Mouse (Mus musculus) liver, embryonic 15.5 days (tissue): Measurements from ENCODE around the gene Unc45a. TPM values are rescaled to one million over a fixed set of nuclear protein-coding genes. Genes with fewer than 3 reads are reported as not detected.
A peak's percentile ranks its signal among the peaks of the same experiment; 100 is the strongest.

ENCODE experiments used
- ATAC-seq: fragments of 200-750 bp; cut with Nextera tagmentation; 2 replicates; pipeline ENCODE4 v1.8.0; 2017; ENCODE audit warnings: moderate number of reproducible peaks, mild to moderate bottlenecking, moderate library complexity; ENCODE audit not compliant: insufficient read depth
- H3K27ac ChIP-seq: fragments of 300-500 bp; sonication (generic); replicated peaks from 2 replicates; pipeline ENCODE4 v1.5.1; 2015; ENCODE audit warnings: mild to moderate bottlenecking, inconsistent platforms
- H3K27me3 ChIP-seq: fragments of 300-500 bp; sonication (generic); 2 replicates; pipeline ENCODE4 v1.6.1; 2015; ENCODE audit warnings: mild to moderate bottlenecking, inconsistent platforms
- H3K36me3 ChIP-seq: fragments of 300-500 bp; sonication (generic); replicated peaks from 2 replicates; pipeline ENCODE4 v1.6.1; 2015; ENCODE audit warnings: moderate library complexity, mild to moderate bottlenecking, inconsistent platforms
- H3K4me1 ChIP-seq: fragments of 300-500 bp; sonication (generic); replicated peaks from 2 replicates; pipeline ENCODE4 v1.6.1; 2015; ENCODE audit warnings: inconsistent platforms
- H3K4me2 ChIP-seq: fragments of 300-500 bp; sonication (generic); 2 replicates; pipeline ENCODE4 v1.6.1; 2015; ENCODE audit warnings: moderate library complexity, mild to moderate bottlenecking, inconsistent platforms
- H3K4me3 ChIP-seq: fragments of 300-500 bp; sonication (generic); replicated peaks from 2 replicates; pipeline ENCODE4 v1.5.1; 2015; ENCODE audit warnings: mild to moderate bottlenecking, inconsistent platforms
- H3K9ac ChIP-seq: fragments of 300-500 bp; sonication (generic); 2 replicates; pipeline ENCODE4 v1.6.1; 2015; ENCODE audit warnings: moderate library complexity, mild to moderate bottlenecking, inconsistent platforms
- H3K9me3 ChIP-seq: fragments of 300-500 bp; sonication (generic); replicated peaks from 2 replicates; pipeline ENCODE4 v1.6.1; 2016; ENCODE audit warnings: inconsistent platforms
- WGBS: fragments of 180-500 bp; shearing (Covaris S2); methylation state at CpG from one replicate; pipeline ENCODE4 v1.1.7; 2015; ENCODE audit warnings: mixed read lengths; ENCODE audit not compliant: insufficient replicate concordance; 5-methylcytosine and 5-hydroxymethylcytosine counted together
- polyA plus RNA-seq: library from polyadenylated mRNA; unstranded; fragments of >200 nt; fragmentation: Nextera tagmentation; extraction: Ambion mirVana; gene quantifications from 2 replicates; pipeline ENCODE4 v1.2.1, GENCODE M21; 2015

Gene Unc45a
- polyA plus RNA-seq, 1 experiment from 2014 or later: 8.9 TPM

DNA sequence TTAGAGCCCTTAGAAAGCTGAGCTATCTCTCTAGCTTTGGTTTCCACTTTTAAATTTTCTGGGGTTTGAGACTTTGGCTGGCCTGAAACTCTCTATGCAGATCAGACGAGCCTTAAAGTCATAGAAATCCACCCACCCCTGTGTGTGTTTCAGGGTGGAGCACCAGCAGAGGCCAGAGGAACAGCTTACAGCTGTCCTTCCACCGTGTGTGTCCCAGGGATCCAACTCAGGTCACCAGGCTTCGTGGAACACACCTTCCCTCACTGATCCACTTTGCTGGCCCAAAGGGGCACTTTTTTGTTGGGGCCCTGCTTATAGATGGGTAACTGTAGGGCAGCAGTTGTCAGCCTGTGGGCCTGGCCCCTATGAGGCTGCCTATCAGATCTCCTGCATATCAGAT lies 33.5 kb upstream of the Unc45a start:
- 54% methylated on average over 3 of the region's 3 CpGs for WGBS
- H3K9me3 ChIP-seq: no peaks in the 10 kb centered on the region
- peaks cover 40% of the 10 kb centered on the region for H3K27me3 ChIP-seq
- H3K27ac ChIP-seq: no peak overlapping the region
- H3K4me1 ChIP-seq: peaks cover 18% of the 10 kb centered on the region
- H3K4me2 ChIP-seq: no peak overlapping the region
- H3K9ac ChIP-seq: no peak overlapping the region
- ATAC-seq: no peak
- no peak overlapping the region for H3K4me3 ChIP-seq
- peaks cover 10% of the 10 kb centered on the region; the same call in 1 of the 2 replicates for H3K36me3 ChIP-seq

DNA sequence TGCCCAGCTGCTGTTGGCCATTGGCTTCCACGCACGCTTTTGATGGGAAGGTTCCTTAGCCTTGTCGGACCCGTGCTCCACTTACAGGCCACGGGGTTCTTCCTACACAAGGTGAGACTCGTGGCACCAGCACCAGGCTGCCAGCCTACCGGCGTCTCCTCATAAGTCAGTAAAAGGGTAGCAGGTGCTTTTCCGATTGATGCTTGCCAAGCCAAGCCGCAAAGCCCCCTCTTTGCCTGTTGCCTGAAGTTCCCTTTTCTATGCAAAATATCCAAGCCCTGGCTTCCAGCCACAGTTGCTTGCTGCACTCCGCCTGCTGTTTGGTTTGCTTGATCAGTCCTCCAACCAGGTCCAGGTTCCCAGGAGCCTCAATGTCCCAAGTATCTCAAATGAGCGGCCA lies 33.0 kb upstream of the Unc45a start:
- Histone ChIP-seq H3K9me3 (no peaks in the 10 kb centered on the region), H3K4me3 (no peak overlapping the region), H3K36me3 (0 out of 2 replicates have a peak, but pooled peaks cover 10% of the 10 kb centered on the region), H3K4me2 (no peak overlapping the region), H3K4me1 (peaks cover 18% of the 10 kb centered on the region), H3K27me3 (peaks cover 42% of the 10 kb centered on the region), H3K27ac (no peak overlapping the region), H3K9ac (no peak overlapping the region)
- 68% methylated on average over 12 of the region's 12 CpGs for WGBS
- no peak for ATAC-seq

DNA sequence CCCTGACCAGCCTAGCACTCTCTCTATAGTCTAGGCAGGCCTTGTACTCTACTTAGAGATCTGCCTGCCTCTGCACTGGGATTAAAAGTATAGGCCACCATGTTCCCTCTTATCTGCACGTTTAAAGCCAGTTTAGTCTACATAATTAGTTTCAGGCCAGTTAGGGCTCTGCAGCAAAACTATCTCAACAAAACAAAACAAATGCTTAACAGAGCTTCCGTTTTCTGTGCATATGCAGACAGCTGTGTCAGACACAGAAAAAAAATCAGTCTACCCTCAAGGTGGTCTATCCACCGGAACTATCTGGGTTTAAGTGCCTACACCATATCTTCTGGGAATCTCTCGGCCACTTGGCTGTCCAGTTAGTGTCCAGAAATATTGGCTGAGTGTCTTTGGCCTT lies 32.5 kb upstream of the Unc45a start:
- Histone ChIP-seq H3K4me2 (no peak overlapping the region), H3K9ac (no peak overlapping the region), H3K27ac (no peak overlapping the region), H3K9me3 (no peaks in the 10 kb centered on the region), H3K4me1 (peaks cover 22% of the 10 kb centered on the region), H3K36me3 (peaks cover 6% of the 10 kb centered on the region; the same call in 1 of the 2 replicates), H3K4me3 (no peak overlapping the region), H3K27me3 (peaks cover 45% of the 10 kb centered on the region)
- 53% methylated on average over 4 of the region's 4 CpGs for WGBS
- no peak for ATAC-seq

DNA sequence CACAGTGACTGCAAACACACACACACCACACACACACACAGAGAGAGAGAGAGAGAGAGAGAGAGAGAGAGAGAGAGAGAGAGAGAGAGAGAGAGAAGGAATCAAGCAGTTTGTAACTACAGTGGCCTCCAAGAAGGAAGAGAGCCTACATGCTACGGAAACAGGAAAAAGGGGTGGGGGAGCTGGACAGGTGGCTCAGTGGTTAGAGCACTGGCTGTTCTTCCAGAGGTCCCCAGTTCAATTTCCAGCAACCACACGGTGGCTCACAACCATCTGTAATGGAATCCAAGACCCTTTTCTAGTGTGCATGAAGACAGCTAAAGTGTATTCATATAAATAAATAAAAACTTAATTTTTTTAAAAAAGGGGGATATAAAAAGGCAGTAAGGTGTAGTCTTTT lies 31.9 kb upstream of the Unc45a start:
- Histone ChIP-seq H3K9me3 (no peaks in the 10 kb centered on the region), H3K27ac (no peak overlapping the region), H3K9ac (no peak overlapping the region), H3K4me3 (no peak overlapping the region), H3K4me1 (peaks cover 24% of the 10 kb centered on the region), H3K27me3 (peaks cover 47% of the 10 kb centered on the region), H3K4me2 (no peak overlapping the region), H3K36me3 (peaks cover 8% of the 10 kb centered on the region)
- 41% methylated on average over 2 of the region's 2 CpGs for WGBS
- ATAC-seq: no peak

DNA sequence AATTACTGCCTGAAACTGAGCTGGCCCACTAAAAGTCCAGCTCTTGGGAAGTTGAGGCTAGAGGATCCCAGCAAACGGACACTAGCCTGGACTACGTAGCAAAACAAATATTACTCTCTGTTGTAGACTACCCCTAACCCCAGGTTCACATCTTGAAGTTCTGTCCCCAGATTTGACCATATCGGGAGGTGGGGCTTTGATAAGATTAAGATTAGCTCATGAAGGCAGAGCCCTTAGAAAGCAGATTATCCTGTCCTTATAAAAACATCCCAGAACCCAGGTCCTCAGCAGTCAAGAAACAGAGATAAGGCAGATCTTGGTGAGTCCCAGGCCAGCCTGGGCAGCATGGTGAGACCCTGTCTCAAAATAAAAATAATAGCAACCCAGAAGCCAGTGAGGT lies 31.4 kb upstream of the Unc45a start:
- H3K9ac ChIP-seq: no peak overlapping the region
- no peak overlapping the region for H3K4me2 ChIP-seq
- H3K4me3 ChIP-seq: no peak overlapping the region
- H3K27me3 ChIP-seq: peaks cover 47% of the 10 kb centered on the region
- WGBS: 52% methylated on average over 3 of the region's 3 CpGs
- H3K4me1 ChIP-seq: peaks cover 24% of the 10 kb centered on the region
- peaks cover 10% of the 10 kb centered on the region for H3K36me3 ChIP-seq
- no peaks in the 10 kb centered on the region for H3K9me3 ChIP-seq
- no peak overlapping the region for H3K27ac ChIP-seq
- ATAC-seq: no peak

DNA sequence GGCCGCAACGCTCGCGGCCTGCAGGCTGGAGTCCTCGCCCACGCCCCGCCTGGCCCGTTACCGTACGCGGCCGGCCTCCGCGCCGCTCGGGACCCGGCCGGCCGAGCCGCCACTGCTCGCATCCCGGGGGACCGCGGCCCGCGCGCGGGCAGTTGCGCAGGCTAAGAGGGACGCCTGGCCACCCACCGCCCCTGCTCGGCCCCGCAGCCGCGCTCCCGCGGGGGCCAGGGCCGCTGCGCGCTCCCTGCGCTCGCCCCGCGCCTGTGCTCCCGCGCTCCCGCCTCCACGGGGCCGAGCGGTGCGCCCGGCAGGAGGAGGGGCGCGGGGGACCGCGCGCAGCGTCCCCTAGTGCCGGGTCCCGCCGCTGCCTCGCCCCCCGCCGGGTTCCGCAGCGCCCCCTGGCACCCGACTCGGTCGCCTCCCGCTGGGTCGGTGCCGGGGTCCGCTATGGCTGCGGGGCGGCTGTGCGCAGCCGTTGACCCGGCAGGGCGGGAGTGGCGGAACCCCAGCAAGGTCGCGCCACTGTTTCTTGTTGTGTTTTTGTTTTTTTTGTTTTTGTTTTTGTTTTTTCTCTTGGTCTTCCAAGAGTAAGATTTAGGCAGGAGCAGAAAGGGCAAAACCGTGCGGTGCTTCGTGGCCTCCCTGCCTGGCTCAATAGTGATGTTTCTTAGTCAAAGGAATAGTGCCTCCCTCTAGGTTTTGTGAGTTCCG lies 30.4 kb upstream of the Unc45a start, which contains the start of gene Man2a2:
Man2a2 (minus strand) TSS at position 335 of the 711 bp plus-strand sequence.
- H3K4me3 ChIP-seq: peak within 1 kb of the TSS; percentile 69
- under 1% methylated on average over 81 of the region's 86 CpGs for WGBS
- H3K27me3 ChIP-seq: peaks cover 47% of the 10 kb centered on the region
- H3K9me3 ChIP-seq: no peaks in the 10 kb centered on the region
- H3K4me2 ChIP-seq: peak within 1 kb of the TSS; percentile 89
- H3K36me3 ChIP-seq: peaks cover 16% of the 10 kb centered on the region
- H3K27ac ChIP-seq: peak within 1 kb of the TSS; percentile 70
- peak; percentile 56 for ATAC-seq
- peaks cover 24% of the 10 kb centered on the region for H3K4me1 ChIP-seq
- H3K9ac ChIP-seq: peak within 1 kb of the TSS; percentile 60

DNA sequence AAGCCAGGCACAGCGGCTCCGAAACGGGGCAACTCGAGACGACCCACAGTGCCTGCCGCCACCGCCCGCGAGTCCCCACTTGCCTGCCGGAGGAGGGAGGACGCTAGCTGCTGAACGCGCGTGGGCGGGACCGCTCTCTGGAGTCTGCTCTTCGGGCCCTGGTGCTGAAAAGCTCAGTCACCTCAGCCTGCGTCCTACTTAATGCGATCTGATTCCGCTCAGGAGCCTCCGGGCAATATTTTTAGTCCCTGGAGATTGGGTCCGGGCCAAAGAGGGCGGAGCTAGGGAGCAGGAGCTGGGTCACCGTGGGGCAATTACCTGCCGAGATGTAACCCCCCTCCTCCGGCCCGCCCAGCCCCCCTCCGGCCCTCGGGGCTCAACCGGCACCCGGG lies 29.8 kb upstream of the Unc45a start:
- peak overlapping the region; percentile 60 for H3K9ac ChIP-seq
- H3K36me3 ChIP-seq: peaks cover 16% of the 10 kb centered on the region
- ATAC-seq: peak; percentile 48
- peak overlapping the region; percentile 69 for H3K4me3 ChIP-seq
- under 1% methylated on average over 31 of the region's 31 CpGs for WGBS
- no peaks in the 10 kb centered on the region for H3K9me3 ChIP-seq
- H3K4me2 ChIP-seq: peak overlapping the region; percentile 89
- H3K4me1 ChIP-seq: peaks cover 24% of the 10 kb centered on the region
- peaks cover 47% of the 10 kb centered on the region for H3K27me3 ChIP-seq
- peak overlapping the region; percentile 70 for H3K27ac ChIP-seq

DNA sequence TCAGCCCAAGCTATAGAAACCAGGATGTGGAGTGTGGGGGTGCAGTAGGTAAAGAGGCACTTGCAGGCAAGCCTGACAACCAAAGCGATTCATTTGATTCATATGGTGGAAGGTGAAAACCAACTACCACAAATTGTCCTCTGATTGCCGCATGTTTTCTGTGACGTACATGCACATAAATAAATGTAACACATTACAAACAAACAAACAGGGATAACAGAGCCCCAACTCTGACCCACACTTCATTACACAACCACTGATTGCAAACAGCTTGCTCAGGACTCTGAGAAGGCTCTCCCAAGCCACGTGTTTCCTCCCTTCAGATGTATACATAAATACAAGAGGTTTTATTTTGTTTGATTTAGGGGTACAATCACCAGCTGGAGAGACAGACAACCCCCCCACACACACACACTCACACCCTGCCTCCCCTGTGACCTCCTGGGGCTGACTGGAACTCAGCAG lies 29.2 kb upstream of the Unc45a start:
- peak overlapping the region; percentile 60; the same call in 1 of the 2 replicates for H3K9ac ChIP-seq

DNA sequence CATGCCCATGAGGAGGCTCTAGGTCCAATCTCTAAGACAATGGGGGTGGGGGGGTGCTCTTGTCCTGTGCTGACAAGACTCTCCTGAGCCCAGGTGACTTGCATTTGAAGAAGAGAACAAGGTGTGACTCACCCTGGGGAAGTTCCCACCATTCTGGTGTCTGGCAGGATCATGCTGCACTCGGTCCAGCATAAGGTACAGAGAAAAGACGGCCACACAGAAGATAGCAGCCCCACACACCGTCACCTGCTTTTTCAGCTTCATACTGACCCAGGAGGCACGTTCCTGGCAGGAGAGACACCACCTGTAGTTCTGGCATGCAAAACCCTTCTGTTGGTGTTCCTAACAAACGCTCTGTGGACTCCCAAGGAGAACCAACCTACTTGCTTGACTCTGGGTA lies 28.7 kb upstream of the Unc45a start:
- no peak overlapping the region for H3K4me3 ChIP-seq

More for the DNA sequence above, 29.2 kb upstream of the Unc45a start:
- H3K4me2 ChIP-seq: peak overlapping the region; percentile 89
- peaks cover 47% of the 10 kb centered on the region for H3K27me3 ChIP-seq
- peak overlapping the region; percentile 70; the same call in 1 of the 2 replicates for H3K27ac ChIP-seq
- H3K36me3 ChIP-seq: peaks cover 16% of the 10 kb centered on the region
- WGBS: 31% methylated on average over 4 of the region's 4 CpGs
- H3K9me3 ChIP-seq: no peaks in the 10 kb centered on the region
- ATAC-seq: no peak
- H3K4me1 ChIP-seq: peaks cover 24% of the 10 kb centered on the region
- peak overlapping the region; percentile 69 for H3K4me3 ChIP-seq

DNA sequence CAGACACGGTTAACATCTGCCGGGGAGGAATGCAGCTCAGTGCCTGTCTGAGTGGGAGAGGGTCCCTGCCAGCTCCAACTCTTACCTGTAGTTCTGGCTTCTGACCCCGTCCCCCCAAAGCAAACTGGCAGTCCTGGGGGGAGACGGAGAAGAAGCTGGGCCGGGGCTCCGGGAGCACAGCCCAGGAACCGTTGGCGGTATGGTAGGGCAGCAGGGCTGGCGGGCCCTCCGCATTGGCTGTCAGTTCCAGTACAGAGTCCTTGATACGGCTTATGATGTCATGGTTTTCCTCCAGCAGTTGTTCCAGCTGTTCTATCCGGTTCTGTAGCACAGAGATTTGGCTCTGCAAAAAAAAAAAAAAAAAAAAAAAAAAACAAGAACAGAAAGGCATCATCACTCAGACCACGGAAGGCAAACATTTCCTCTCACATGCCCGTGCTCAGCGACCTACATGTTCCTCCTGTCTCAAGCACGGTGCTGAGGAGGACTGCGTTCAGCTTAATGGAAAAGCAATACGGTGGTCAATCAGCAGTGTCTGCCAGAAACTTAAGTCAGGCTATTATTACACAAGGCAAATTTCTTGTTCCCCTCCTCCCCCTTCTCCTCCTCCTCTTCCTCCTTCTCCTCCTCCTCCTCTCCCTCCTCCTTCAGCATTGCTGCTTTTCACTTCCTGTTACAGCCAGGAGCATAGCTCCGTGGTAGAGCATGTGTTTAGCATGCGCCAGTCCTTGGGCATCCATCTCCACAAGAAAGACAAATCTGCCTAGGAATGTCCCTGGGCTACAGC lies 28.0 kb upstream of the Unc45a start:
- Histone ChIP-seq H3K27ac (no peak overlapping the region), H3K4me1 (peaks cover 24% of the 10 kb centered on the region), H3K9me3 (no peaks in the 10 kb centered on the region), H3K4me2 (peak overlapping the region; percentile 89; the same call in 1 of the 2 replicates), H3K36me3 (peaks cover 22% of the 10 kb centered on the region), H3K27me3 (peaks cover 46% of the 10 kb centered on the region), H3K4me3 (no peak overlapping the region), H3K9ac (no peak overlapping the region)
- ATAC-seq: no peak
- 58% methylated on average over 20 of the region's 20 CpGs for WGBS

More for the DNA sequence above, 28.7 kb upstream of the Unc45a start:
- peaks cover 24% of the 10 kb centered on the region for H3K4me1 ChIP-seq
- H3K9me3 ChIP-seq: no peaks in the 10 kb centered on the region
- no peak for ATAC-seq
- peaks cover 47% of the 10 kb centered on the region for H3K27me3 ChIP-seq
- H3K9ac ChIP-seq: no peak overlapping the region
- no peak overlapping the region for H3K27ac ChIP-seq
- 43% methylated on average over 5 of the region's 5 CpGs for WGBS
- peaks cover 16% of the 10 kb centered on the region for H3K36me3 ChIP-seq
- H3K4me2 ChIP-seq: peak overlapping the region; percentile 89

DNA sequence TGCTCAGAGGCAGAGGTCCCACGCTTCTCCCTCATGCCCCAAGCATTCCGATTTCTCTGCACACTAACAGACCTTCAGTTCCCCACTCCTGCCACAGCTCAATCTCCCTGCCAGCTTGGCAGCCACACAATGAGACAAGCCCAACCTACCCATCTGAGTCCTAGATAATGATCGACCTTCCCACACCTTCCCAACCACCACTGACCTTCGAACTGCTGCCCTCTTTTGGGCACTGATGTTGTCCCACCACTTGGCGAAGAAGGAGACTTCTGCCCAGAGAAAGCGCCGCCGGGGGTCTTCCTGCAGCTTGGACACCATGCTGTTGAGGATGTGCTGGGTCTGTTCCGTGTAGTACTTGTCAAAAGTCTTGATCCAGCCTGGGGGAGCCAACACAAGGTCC lies 27.2 kb upstream of the Unc45a start:
- Histone ChIP-seq H3K4me1 (peaks cover 24% of the 10 kb centered on the region), H3K4me3 (no peak overlapping the region), H3K4me2 (no peak overlapping the region), H3K27ac (no peak overlapping the region), H3K27me3 (peaks cover 39% of the 10 kb centered on the region), H3K36me3 (peaks cover 29% of the 10 kb centered on the region), H3K9ac (no peak overlapping the region), H3K9me3 (no peaks in the 10 kb centered on the region)
- WGBS: 70% methylated on average over 9 of the region's 9 CpGs
- no peak for ATAC-seq
